Mouse (Mus musculus): Measurements from ENCODE around the gene Eif3i.
"Not testable (repeated sequence)": the region's sequence is repeated elsewhere in the genome, so short reads cannot be mapped to it uniquely, and the experiment has no call there.

The Eif3i gene

DNA sequence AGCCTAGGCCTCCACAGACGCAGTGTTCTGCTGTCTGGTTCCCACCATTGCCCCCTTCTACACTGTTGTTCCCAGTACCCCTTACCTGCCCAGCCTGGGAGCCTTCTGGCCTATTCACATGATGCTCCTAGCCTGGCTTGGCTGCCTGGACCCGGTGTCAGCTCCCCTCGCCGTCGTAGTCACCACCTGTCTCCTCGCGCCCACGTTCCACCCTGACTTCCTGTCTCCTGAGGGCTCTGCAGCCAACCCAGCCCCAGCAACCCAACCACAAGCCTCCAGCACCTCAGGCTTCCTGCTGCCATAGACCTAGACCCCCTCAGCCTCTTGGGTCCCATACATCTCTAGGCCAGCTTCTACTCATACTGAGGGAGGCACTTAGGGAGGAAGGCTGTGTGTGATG is 27.0 kb downstream of the Eif3i start, which contains the start of gene Lck:
TSS of gene Lck (minus strand) at position 212 of the 400 bp plus-strand sequence.
- no peak for DNase-seq

GRCm38 (mm10) chr4:129573093-129573370 is 27.4 kb downstream of the Eif3i start:
- DNase-seq, result no peak

DNA sequence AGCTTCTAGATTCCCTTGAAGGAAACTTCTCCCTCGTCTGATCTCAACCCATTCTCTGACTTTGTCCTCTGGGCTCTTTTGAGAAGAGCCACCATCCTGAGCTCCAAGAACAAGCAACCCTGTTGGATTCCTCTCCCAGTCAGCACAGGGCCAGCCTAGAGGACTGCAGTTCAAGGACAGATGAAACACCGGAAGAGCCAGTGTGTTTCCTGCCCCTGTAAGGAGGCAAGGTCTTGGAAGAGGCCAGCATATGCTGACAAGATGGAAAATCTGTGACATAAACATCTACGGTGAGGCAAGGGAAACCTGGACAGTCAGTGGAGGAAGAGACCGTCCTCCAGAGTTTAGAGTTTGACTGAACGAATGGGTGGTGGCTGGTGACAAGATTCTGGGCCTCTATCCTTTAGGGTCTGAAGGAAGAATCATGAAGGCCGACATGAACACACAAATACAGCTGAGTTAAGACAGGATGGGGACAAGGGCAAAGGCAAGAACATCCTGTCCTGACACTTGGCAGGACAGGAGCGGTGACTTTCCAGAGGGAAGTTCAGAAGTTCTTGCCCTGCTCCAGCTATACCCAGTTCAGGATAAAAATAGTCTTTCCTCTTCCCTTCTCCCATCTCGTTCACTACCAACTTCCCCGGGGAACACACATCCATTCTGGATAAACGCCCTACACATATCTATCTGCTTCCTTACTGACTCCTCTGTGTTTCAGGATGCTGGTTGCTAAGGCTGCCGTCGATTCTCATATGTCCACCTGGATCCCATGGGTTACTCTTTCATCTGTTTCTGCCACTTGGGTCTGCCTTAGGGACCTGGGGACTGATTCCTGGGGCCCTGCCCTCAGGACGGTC is 28.0 kb downstream of the Eif3i start:
- peak in 1 of 2 experiments; percentile 17 for DNase-seq

DNA sequence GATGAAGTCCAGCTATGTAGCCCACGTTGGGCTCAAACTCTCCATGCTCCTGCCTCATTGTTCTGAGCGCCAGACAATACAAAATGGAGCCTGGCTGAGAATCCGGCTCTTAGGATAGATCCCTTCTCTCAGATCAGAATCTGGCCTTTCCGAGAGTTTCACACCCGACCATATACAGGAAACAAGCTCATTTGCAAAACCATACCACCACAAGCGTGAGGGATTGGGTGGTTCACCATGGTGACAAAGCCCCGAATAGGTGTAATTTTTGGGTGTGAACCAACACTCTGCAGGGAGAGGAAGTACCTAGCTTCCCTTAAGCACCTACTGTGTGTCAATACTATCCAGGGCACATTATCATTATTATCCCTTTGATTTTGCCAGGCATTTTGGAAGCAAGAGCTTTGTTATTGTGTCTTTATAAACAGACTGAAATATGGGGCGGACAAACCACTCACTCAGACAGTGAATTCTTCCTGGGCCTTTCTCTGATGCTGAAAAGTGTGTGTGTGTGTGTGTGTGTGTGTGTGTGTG is 28.8 kb downstream of the Eif3i start:
- DNase-seq, result no peak

- DNase-seq, result no peak
These were observed 30.4 kb downstream of the Eif3i start for GRCm38 (mm10) chr4:129570028-129570427.

- DNase-seq, result no peak
These were observed 32.1 kb downstream of the Eif3i start for GRCm38 (mm10) chr4:129568366-129568765.

DNA sequence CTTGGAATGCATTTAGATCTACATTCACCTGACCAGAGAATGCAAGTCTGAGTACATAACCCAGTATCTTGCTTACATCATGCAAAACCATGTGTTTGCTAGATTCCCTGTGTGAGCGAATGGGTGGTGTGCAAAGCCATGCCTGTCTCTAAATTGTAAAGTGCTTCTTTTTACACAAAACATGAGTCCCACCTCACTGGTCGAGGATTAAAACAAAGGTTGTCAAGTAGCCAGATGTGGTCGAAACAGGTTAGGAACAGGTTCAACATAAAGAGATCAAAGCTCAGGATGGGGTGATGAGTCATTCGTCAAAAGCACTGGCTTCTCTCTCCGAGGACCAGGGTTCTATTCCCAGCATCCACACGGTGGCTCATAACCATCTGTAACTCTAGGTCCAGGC is 35.3 kb downstream of the Eif3i start:
- DNase-seq, result no peak

- no peak for DNase-seq
These were observed 36.7 kb downstream of the Eif3i start for GRCm38 (mm10) chr4:129563718-129564117.

DNA sequence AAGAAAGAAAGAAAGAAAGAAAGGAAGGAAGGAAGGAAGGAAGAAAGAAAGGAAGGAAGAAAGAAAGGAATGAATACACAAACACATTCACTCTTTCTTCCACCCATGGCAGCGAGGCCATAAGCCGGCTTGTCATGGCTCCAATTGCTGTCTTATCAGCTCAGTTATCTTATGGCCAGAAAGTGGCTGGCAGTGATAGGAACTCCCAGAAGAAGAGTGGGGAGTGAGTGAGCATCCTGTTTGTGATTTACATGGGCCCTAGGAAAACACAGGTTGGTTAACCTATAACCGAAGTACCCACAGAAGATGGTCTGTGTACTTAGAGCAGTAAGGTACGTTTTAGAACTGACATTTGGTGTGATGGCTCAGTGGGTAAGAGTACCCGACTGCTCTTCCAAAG is 39.3 kb downstream of the Eif3i start:
- no peak for DNase-seq

DNA sequence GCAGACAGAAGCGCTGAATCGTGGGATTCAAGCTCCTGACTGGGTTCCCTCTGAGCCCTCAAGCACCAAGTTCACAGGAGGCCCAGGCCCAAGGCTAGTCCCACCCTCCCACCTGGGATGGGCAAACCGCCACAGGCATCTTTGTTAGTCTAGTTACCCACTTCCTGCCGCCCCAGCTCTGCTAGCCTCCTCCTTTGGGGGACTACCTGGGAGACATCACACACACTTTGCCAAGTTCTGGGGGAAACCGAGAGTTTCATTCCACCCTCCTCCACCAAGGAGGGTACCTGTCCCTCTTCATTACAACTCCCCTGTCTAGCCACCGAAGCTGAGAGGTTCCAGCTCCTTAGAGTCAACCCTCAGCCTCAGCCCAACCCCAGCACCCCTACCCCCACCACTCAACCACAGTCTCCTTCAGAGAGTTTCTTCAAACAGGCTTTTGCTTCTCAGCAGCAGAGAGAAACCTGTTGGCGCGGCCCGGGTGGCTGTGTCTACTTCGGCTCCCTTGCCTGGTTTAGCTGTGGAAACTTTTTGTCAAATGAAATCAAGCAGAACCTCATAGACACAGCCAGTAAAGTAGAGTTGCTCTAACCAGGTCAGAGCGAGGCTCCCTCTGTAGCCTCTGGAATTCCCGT is 42.0 kb downstream of the Eif3i start:
- DNase-seq, result no peak

- no peak for DNase-seq
These were observed 43.1 kb downstream of the Eif3i start for GRCm38 (mm10) chr4:129557256-129557808.

GRCm38 (mm10) chr4:129556532-129557223 is 43.8 kb downstream of the Eif3i start:
- peak; percentile 85 to 90 for DNase-seq

DNA sequence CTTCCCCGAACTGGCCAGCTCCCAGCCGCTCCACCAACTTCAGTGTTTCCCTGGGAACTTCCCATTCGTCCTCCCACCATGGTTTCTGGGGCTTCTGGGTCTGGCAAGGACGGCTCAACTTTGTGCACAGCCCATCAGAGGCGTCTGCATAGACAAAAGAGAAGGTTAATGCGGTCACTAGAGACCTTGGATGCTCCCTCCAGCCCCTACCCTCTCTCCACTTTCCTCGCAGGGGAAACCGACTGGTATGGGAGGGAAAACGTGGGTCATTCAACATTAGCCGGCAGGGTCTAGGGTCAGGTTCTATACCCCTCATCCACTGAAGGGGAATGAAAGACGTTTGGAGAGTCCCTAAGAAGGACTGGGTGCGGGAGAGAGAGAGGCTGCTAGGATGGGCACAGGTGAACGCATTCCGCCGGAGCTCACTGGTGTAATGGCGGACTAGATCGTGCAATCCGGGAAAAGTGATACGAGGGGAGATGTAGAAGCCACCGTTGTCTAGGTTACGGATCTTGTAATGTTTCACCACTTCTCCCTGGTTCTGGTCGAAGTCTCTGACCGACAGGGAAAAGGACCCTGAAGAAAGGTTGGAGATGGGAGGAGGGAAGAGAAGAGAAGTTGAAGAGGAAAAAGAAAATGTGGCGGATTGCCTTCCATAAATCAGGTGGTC is 44.5 kb downstream of the Eif3i start:
- DNase-seq, result no peak

GRCm38 (mm10) chr4:129555421-129555861 is 45.0 kb downstream of the Eif3i start:
- DNase-seq, result peak; percentile 44 to 59

GRCm38 (mm10) chr4:129554512-129554911 is 45.9 kb downstream of the Eif3i start:
- DNase-seq, result not testable (repeated sequence)

DNA sequence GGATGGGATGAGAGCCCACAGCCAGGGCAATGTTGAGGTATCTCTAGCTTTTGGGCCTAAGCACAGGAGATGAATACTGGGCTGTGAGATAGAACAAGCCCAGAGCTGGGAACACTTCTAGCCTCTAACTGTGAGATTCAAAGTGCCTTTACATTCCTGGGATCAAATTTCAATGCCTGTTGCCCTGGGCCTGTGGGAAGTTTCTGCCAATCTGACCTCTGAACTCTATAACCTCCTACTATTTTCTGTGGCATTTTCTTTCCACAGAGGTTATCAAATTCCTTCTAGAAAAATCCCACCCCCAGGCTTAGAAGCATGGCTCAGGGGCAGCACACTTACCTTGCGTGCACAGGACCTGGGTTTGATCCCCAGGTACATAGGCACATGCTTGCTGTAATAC is 50.2 kb downstream of the Eif3i start:
- no peak for DNase-seq

- DNase-seq, result peak in 1 of 2 experiments; percentile 48
These were observed 51.1 kb downstream of the Eif3i start for GRCm38 (mm10) chr4:129549306-129549705.

DNA sequence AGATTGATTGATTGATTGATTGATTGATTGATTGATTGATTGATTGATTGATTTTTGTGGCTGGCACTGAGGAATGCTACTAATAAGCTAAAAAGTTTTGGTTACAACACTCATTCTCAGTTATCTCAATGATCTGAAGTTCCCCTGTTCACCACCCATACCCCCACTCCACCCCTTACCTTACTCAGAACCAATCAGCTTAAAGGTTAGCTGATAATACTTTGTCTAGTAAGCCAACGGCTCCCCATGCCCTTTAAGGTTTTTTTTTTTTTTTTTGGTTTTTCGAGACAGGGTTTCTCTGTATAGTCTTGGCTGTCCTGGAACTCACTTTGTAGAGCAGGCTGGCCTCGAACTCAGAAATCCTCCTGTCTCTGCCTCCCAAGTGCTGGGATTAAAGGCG is 52.8 kb downstream of the Eif3i start:
- DNase-seq, result not testable (repeated sequence)

DNA sequence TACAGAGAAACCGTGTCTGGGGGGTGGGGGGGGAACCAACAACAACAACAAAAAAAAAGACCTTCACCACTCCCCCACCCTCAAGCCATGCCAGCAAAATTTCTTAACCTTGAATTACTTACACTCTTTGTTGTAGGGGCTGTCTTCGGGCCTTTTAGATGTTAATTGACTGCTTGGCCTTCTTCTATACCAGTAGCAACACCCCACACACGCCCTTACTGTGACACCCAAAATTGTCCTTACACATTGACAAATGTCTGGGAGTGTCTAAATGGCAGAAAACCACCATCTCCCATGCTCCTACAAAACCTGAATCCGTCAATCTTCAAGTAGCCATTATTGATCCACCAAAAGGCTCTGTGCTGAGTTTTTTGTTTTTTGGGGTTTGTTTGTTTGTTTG is 56.3 kb downstream of the Eif3i start:
- DNase-seq, result no peak

DNA sequence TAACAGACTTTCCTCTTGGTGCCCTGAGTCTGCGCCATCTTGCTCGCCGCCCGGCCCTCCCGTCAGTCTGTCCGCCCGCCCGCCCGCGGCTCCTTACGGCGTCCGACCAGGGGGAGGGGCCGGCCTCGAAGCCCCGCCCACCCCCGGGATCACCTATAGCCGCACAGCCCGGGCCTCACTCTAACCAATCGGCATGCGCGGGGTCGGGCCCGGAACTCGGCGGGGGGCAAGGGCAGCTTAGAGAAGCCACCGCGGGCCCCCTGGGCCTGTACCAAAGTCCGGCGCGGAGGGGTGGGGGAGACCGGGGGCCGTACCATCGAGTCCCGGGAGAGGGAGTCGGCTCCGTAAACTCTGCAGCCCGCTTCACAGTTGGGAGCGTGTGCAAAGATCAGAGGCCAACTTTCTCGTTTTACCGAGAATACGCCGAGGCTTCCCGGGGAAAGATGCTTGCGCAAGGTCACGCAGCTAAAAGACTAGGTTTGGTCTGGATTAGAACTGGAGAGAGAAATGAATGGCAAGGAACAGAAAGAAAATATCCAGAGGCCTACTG is 57.8 kb downstream of the Eif3i start, which contains the start of gene Hdac1:
TSS of gene Hdac1 (minus strand) at position 122 of the 550 bp plus-strand sequence.
- peak; percentile 99 for DNase-seq
